Mouse (Mus musculus) cerebellum, postnatal 10 days (tissue): Measurements from ENCODE around the gene Aff3.

ENCODE experiments used
- DNase-seq, 2 experiments: peaks; one replicate each; pipeline ENCODE4 v3.0.0; 2021; ENCODE audit warnings: mixed read lengths in 2 of 2

Aff3 gene

DNA sequence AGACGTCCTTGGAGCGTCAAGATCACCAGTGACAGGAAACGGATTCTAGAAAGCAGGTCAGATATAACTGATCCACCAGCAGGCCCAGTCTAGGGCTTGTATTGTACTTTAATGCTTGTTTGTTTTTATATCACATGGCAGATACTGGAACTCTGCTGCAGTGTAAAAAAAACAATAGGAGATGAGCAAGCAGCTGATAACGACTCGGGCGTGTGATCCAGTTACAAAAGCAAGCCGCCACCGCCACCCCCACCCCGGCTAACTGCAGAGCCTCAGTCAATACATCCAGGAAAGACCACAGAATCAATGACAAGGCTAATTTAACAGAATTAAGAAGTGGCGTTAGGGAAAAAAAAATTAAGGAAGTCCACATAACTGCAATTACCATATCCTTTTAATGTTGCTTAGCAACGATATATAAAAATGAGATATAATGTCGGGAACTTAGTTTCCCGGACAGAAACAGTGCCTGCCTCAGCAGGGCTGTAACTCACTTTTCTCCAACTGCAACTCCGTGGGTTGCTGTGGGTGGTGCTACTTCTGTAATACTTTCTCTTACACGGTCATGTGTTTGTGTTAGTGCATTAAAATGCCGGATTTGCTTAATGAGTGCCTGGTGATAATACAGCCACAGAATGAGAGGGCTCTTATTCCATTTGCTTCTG, 280.2 kb downstream of the Aff3 start:
- no peak for DNase-seq

DNA sequence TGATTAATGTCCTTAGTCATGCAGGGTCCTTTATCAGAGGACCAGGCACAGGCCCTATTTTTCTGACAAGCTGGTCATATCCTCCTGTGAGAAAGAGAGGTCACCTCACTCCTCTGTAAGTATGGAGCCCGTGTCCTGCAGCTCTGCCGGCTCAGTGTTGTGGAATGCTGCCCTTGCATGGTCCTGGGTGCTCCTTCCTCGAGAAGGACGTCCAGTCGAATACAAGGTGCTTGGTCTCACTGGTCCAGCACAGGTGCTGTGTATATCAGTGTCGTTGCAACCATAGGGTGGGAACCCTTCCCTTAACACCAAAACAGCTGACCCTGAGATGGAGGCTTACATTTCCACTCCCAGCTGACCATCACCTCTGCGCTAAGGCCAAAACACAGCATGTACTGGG, 280.7 kb downstream of the Aff3 start:
- DNase-seq = no peak

DNA sequence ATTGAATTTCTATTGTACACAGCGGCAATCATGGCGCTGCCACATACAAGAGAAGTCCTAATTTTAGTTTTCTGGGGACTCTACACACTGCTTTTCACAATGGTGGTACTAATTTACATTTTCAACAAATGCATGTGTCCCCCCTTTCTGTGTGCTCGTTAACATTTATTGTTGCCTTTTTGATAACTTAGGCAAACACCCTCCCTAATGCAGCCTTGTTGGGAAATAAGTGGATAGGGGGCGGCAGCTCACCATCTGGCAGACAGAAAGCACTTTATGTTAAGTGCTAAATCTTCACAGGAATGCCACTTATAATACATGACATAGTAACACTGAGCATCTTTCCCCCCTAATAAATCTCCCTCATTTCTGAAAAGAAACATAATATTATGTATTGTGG, 282.1 kb downstream of the Aff3 start:
- DNase-seq = no peak

DNA sequence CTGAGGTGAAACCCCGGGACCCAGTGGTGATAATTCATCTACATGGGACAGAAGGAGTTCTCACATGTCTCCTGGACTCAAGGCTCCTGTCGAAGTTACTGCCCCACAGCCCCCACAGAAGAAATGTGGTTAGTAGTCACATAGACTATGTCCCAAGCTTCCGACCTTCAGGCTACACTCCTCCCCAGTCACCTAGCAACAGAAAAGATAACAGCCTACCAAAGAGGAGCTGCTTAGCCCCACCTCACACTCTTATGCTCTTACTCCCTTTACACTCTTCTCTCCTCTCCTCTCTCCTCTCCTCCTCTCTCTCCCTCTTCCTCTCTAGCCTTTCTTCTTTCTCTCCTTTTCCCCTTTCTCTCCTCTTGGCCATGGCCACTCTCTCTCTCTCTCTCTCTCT, 286.8 kb downstream of the Aff3 start:
- no peak for DNase-seq

DNA sequence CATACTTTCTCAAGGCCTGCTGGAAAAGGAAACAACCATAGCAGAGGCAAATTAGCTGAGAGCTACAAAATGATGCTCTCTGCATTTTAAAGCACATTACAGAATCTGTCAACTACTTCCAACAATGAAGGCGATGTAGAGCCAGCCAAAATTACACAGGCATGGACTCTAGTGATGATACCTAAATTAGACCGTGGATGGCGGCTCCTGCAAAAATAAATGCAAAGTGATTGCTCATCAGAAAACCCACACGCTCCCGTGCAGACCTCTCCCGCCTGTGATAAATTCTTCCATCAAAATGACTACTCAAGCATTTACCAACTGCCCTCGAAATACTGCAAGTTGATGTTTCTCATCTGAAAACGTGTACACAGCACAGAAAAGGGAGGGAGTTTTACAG, 295.6 kb downstream of the Aff3 start:
- no peak for DNase-seq

DNA sequence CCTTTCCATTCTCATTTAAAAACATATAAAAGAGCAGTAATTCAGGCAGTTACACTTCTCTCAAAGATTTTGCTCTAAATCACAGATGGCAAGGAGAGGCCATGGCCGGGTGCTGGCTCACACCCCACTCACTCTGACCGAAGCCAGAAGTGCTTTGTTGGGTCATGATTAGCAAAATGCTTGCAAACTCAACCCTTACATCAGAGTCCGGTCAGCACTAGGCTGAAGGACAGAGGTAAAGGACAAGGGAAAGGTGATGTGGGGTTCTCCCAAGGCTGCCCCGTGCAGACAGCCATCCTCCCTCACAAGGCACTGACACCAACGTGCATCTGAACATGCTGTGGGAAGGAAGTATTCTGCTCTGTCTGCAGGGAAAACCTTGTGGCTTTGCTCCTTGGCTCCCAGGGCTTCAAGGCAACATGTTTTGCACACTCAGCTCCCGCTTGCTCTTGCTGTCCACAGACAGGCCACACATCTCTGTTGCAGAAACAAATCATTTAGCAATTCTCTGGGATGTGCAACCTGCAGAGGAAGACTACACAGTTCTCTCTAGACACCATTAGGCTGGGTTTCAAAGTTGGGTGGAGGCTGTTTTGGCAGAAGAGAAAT, 296.6 kb downstream of the Aff3 start:
- DNase-seq = peak; percentile 76 to 78

DNA sequence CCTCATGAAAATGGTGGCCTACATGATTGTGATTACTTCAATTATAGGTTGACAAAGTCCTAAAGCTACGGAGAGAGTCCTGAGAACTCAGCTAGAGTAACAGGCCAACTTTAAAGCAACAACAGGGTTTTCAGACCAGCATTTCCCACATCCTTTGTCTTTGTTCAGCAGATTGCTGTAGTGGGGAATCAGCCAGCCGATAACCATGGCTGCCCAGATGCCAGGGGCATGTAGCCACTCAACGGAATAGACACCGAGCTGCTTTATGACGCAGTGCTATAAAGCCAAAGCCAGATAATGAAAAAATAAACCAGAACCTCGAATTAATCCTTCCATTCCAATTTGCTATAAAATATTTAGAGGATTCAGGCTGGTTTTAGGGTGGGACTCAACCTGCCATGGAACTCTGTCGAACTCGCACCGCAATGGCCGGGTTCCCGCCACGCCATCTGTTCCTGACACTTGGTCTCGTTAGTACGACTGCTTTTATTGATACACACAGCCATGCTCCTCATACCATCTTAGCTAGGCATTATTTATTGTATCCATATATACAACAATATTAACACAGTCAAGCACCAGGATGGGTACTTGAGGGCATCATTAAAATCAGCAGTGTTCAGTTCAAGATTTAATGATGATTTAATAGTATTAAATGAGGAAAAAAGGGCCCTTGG, 297.2 kb downstream of the Aff3 start:
- peak; percentile 66 to 73 for DNase-seq

DNA sequence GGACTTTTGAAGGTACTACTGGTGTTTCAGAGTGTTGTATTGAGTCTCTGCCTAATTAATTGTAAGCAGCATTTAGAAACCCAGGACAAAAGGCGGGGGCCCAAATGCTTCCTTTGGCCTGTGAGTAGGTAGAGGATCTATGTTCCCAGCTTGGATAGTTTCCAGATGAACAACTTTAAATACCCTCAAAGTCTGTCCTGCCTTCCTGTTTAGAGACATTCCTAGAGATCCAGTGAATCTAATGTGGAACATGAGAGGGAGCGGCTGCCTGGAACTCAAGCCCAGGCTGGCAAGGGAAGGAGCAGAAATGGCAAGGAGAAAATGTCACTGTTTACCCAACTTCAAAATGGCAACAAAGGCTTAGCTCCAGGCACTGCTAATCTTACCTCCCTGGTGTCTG, 300.9 kb downstream of the Aff3 start:
- DNase-seq = no peak

DNA sequence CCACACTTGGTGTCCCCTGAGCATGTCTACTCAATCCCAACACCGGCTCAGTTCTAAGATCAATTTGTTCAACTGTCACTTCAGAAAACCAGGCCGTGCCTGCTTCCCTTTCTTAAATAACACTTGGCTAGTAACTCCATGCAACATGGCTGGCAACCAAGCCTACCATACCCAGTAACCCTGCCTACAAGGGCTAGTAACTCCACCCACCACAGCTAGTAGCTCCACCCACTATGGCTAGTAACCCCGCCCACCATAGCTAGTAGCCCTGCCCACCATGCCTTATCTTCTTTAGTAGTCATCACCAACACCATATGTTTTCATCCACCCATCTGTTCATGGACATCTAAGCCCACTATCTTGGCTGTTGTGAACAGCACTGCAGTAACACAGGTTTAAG, 302.5 kb downstream of the Aff3 start:
- no peak for DNase-seq

DNA sequence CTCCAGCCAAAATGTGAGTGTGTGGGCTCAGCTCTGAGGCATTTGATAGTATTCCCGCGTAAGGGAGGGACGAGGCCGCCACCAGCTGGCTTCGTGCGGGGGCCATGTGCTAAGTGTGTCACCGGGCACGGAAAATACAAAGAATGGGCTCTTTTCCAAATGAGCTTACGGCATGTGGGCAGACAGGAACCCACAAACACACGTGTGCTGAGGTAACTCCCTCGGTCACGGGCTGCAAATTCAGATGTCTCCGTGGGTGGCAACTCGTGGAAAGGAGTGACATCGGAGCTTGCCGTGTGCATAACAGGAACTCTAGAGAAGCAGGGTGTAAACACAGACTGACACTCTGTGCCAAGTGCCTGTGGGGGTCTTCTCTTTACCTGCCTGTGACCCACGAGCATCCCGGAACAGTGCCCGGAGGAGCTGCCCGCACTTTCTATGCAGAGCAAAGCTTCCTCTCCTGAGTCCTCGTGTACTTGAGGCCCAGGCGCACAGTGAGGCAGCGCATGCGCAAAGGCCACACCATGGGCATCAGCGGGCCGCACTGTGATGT, 305.9 kb downstream of the Aff3 start:
- peak; percentile 74 to 76 for DNase-seq

DNA sequence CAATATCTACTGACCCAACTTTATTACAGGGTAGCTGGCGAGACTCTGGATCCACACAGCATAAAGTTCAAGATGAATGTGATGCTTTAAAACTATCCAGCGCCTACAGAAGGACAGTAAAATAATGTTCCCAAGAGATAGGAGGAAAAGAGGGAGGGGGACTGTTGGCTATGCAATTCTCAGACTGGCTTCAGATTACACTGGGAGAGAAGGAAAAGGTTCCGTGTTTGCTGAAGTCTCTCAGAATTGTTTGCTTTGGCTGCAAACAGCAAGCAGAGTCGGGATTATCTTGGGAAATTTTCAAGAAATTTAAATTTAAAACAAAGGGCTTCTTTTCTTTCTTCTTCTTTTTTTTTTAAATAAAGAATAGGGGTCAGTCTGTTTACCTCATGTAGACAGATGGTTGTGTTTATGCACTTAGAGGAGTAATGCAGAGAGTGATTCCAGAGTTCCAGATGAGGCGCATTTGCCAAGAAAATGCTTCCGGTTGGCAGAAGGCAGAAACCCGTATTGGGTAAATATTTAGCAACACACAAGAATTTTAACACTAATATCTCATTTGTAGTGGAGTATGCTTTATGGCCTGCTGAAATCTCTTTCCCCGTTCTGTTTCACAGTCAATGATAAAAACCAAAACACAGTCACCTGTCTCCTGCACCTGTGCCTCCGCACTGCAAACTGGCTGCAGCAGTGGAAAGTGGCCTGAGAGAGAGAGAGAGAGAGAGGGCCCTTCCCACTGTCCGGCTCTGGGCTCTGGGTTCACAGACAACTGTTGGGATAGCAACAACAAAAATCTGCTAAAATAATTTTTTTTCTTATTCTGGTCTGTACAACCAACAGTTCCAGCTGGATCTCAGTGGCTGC, 306.6 kb downstream of the Aff3 start:
- DNase-seq = peak in 1 of 2 experiments; percentile 42

DNA sequence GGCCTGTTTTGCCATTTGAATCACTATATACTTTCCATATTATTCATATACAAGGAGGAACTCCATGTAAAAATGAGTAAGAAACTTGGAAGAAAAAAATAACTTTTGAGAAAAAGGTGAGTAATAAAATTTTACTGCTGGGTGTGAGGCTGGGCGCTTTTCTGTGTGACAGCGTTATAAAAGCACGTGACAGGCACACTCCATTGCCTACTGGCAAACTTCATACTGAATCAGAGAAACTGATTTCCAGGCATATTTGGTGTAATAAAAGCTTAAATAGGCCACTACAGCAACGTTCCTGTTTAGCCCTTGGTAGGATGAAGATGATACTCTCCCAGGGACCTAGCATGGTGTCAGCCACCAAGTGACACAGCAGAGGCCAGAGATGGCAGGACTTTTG, 310.2 kb downstream of the Aff3 start:
- DNase-seq = no peak

DNA sequence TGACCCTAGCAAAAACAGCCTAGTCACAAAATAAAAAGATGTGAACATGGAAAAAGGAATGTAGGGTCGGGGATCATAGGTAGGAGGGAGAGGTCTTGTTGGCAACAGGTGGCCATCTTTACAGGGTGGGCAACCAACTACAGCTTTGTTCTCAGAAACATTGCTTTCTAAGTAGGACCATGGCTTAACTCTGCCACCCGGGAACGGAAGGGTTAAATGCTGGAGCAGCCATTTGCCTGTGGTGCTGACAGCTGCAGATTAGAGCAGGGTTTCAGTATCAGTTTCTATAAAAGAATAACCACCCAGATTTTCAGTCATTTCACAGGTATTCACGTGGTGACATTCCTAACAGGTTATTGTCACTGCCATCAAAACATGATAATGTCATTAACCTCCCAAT, 317.4 kb downstream of the Aff3 start:
- DNase-seq = no peak

DNA sequence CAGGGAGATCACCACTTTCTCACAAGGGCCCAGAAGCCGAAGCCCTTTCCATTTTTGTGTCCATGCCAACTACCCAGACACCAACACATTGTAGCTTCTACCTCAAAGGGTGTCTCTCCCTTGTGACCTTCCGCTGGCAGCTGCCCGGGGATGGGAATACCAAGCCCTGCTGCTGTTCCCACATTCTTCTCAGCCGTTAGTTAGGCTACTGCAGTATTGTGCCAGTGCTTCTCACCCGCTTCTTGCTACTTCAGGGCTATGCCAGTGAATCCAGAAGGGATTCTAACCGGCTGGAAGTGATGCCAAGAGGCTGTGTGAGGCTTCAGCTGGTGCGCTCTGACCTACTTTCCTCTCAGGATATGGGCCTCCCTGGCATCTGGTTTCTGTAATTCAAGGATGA, 330.5 kb downstream of the Aff3 start:
- DNase-seq = peak; percentile 88 to 90

DNA sequence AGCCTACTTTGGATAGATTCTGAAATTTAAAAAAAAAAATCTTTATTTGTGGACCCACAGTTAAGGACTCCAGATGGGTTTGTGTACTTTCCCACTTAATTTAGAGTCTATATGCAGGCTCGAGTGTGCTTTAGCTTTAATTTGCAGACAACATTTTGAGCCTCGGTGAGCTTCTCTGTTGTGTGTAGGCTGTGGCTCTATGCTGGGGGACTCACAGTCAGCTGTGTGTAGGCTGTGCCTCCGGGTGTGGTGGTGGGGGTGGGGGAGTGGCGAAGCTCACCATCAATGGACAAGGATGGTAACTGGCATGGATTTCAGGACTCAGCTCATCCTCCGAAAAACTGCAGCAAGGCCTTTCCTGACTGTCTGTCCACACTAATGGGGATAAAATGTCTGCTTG, 331.8 kb downstream of the Aff3 start:
- no peak for DNase-seq

DNA sequence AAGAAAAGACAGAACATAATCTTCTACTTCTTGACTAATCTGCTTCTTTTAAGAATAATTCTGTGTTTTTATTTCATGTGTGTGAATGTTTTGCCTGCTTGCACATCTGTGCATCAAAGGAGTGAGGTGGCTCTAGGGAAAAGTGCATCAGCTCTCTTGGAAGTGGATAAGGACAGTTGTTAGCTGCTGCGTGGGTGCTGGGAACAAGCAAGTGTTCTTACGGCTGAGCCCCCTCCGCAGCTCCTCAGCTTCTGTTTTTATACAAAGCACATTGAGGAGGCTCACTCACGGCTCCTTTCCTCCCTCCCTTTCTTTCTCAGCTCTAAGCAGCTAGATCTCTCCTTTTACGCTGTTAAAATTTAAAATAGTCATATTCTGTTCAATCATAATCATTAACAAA, 340.5 kb downstream of the Aff3 start:
- DNase-seq = no peak

DNA sequence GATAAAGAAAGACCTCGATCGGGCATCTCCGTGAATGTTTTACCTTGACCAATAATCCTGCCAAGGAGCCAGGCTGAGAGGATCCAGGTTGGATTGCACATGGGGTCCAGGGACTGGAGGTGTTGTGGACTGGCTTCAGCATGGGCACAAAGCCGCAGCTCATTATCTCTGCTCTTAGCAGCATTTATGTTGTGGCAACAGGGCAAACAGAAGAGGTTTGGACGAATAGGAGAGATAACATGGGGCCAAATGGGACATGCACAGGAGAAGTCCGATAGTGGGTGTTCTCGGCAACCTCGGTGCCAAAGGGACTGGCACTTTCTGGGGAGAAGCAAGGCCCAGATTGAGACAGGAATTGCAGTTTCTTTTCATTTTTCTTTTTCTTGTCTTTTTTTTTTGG, 342.9 kb downstream of the Aff3 start:
- DNase-seq = no peak

DNA sequence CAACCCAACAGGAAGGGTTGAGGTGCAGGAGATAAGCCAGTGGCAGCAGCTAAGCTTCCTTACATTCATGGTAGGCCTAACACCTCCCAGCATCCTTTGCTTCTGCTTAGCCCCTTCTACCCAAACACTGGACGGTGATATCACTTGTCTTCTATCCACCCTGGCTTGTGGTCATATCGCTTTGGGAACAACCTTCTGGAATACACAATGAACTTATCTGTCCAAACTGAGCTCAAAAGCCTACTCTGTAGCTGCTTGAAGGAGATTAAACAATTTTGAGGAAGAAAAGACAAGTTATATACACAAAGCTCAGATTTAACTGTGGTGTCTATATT, 343.8 kb downstream of the Aff3 start:
- DNase-seq = no peak

DNA sequence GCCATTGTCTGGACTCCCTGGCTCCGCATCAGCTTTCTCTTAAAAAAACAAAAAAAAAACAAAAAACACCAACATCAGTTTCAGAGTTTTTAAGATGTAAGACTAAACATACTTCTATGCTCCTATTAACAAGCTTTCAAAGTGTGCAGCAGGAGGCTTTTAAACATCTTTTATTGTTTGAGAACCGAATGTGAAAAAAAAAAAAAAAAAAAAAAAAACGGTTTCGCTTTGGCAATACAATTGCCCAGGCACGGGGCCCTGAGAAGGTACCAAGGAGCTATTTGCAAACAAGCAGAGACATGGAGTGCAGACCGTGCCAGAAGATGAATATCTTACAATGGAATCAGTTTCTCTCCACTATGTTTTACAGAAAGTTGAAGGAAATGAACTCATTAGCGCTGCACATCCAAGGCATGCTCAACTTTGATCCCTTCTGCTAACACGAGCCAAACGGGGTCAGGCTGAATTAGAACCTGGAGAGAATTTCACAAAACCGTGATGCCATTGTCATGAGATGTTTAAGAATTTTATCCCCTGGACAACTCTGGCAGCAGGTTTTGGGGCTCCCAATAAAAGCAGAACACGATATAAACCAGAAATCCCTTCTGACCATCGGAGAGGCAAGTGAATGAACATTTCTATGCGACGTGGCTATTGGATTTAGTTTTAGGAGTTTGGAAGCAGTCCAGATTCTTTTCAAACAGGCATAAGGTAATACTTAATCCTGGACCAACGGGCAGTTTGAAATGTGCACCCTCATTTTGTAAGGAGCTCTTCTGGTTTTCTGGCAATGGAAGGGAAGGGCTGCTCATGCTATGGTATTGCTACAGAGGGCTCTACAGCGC, 344.4 kb downstream of the Aff3 start:
- peak in 1 of 2 experiments; percentile 29 for DNase-seq

DNA sequence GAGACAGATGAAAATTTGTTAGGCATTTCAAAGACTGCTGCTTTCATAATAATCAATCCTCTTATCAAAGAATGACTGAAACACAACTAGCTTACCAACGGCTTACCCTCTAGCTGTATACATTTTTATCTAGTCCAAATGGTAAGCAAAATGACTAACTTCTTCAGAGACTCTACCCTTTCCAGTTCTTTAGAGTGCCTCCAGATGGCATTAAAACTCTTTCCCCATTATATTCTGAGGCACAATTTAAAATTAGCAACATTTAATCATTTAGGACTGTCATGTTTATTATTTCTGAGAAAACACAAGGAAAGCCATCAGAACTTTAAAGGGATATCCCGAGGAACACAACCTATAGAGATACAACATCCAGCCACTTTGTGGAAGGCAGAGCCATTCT, 346.1 kb downstream of the Aff3 start:
- no peak for DNase-seq

DNA sequence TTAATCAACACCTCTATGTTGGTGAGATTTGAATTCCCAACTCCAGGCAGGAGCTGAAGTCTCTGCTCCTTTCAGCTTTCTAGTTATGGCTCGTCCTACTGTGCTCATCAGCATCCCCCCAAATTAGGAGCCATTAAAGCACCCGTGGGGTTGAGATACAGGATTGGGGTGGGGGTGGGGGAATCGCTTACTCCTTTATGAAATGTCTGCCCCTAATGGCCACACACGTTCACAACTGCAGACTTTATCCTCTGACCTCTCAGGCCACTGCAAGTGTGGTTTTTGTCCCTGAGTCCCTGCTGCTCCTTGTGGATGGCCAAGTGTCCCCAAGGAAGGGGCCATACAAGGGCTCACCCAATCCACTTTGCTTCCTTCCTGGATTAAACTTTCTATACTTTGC, 348.8 kb downstream of the Aff3 start:
- DNase-seq = no peak

DNA sequence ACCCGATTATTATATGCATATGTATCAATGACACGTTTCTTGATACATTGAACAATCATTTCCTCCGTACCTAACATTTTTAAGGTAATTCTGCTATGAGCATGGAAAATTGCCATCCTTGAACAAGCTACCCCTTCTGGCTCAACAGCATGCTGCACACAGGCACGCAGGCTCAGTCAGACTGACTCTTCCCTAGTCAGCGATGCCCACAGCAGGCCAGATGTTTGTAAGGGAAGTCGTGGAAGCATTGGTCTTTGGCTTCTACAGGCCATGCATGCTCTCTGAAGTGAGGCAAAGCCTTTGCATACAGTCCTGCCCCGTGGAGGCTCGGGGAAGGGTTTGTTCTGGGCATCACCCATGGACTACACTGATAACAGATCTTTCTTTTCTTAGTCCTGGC, 354.3 kb downstream of the Aff3 start:
- no peak for DNase-seq
